Mouse (Mus musculus) intestine, postnatal 0 days (tissue): ENCODE measurements around the gene Galnt16. TPM values are rescaled to one million over a fixed set of nuclear protein-coding genes. Genes with fewer than 3 reads are reported as not detected.

Source experiments
- ATAC-seq: fragments of 200-750 bp; cut with Nextera tagmentation; 2 replicates; pipeline ENCODE4 v1.8.0; 2017; ENCODE audit warnings: mild to moderate bottlenecking, moderate TSS enrichment, moderate library complexity
- H3K27ac ChIP-seq: fragments of 300-500 bp; sonication (generic); 2 replicates; pipeline ENCODE4 v1.5.1; 2014; ENCODE audit warnings: mild to moderate bottlenecking, low read depth, low read length, moderate library complexity
- H3K27me3 ChIP-seq: fragments of 300-500 bp; sonication (generic); replicated peaks from 2 replicates; pipeline ENCODE4 v1.6.1; 2014; ENCODE audit warnings: low read length, mixed read lengths; ENCODE audit not compliant: control insufficient read depth, insufficient read depth
- H3K36me3 ChIP-seq: fragments of 300-500 bp; sonication (generic); 2 replicates; pipeline ENCODE4 v1.6.1; 2014; ENCODE audit warnings: mild to moderate bottlenecking, moderate library complexity; ENCODE audit not compliant: control insufficient read depth, insufficient read depth
- H3K4me1 ChIP-seq: fragments of 300-500 bp; sonication (generic); replicated peaks from 2 replicates; pipeline ENCODE4 v1.6.1; 2014; ENCODE audit warnings: antibody characterized with exemption, low read length, mixed read lengths; ENCODE audit not compliant: control insufficient read depth, insufficient read depth
- H3K4me2 ChIP-seq: fragments of 300-500 bp; sonication (generic); replicated peaks from 2 replicates; pipeline ENCODE4 v1.6.1; 2014; ENCODE audit warnings: low read depth, mild to moderate bottlenecking, moderate library complexity
- H3K4me3 ChIP-seq: fragments of 300-500 bp; sonication (generic); 2 replicates; pipeline ENCODE4 v1.5.1; 2014; ENCODE audit warnings: low read depth, low read length
- H3K9ac ChIP-seq: fragments of 300-500 bp; sonication (generic); 2 replicates; pipeline ENCODE4 v1.6.1; 2014; ENCODE audit warnings: mild to moderate bottlenecking, low read depth, low read length
- H3K9me3 ChIP-seq: fragments of 300-500 bp; sonication (generic); 2 replicates; pipeline ENCODE4 v1.6.1; 2016; ENCODE audit warnings: mixed run types; ENCODE audit not compliant: control insufficient read depth
- CTCF ChIP-seq: sonication (generic); IDR thresholded peaks from 2 replicates; pipeline ENCODE4 v1.5.1; 2016; ENCODE audit warnings: low read depth, mild to moderate bottlenecking, control low read depth, antibody characterized with exemption, moderate library complexity
- WGBS: fragments of 180-500 bp; shearing (Covaris S2); extraction: QIAGEN DNeasy Blood & Tissue Kit; methylation state at CpG from one replicate; pipeline ENCODE4 v1.1.7; 2014; 5-methylcytosine and 5-hydroxymethylcytosine counted together
- polyA plus RNA-seq: library from polyadenylated mRNA; unstranded; fragments of >200 nt; fragmentation: Nextera tagmentation; extraction: Ambion mirVana; gene quantifications from 2 replicates; pipeline ENCODE4 v1.2.1, GENCODE M21; 2015

The Galnt16 gene
- polyA plus RNA-seq, 1 experiment from 2014 or later, result 3.7 TPM

DNA sequence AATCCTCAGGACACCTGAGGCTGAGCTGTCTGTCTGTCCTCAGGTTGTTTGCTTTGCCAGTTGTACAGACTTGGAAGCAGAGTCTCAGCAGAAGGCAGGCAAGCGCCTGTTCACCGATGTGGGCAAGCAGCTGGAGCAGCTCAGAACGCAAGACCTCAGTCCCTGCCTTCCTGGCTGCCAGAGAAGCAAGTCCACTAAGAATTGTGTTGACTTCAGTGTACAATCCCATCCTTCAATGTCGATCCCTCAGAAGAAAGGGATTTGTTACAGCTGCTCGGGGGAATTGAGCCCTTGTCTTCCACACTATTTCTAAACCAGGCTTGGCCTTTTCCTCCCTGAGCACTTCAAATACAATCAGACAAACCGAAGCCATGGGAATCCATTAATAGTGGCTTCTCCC lies 20.2 kb downstream of the Galnt16 start:
- Histone ChIP-seq H3K9me3 (no peaks in the 10 kb centered on the region), H3K27me3 (no peaks in the 10 kb centered on the region), H3K36me3 (no peaks in the 10 kb centered on the region), H3K9ac (no peak overlapping the region), H3K4me2 (no peak overlapping the region), H3K27ac (no peak overlapping the region), H3K4me1 (no peaks in the 10 kb centered on the region), H3K4me3 (no peak overlapping the region)
- ATAC-seq, result no peak
- no peak for TF ChIP-seq CTCF
- WGBS, result 49% methylated on average over 6 of the region's 6 CpGs

DNA sequence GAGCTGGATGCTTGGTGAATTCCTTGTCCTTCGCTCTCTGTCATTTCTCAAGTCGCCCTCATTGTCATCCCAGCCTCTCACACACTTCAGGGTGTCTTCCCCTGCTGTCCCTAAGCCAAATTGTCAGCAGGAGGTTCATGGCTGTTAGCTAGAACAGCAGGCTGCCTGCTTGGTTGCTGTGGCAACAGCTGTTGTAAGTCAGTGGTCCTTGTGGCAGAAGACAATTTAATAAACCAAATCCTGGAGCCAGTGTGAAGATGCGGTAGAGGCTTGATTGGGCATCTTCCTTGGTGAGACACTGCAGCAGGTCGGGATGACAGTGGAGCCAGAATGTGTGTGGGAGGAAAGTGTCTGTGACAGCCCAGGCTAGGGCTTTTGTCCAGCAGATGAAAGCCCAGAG lies 27.2 kb downstream of the Galnt16 start:
- no peaks in the 10 kb centered on the region for H3K9me3 ChIP-seq
- no peak overlapping the region for H3K9ac ChIP-seq
- no peak for ATAC-seq
- WGBS, result 33% methylated on average over 4 of the region's 4 CpGs
- H3K4me2 ChIP-seq, result no peak overlapping the region
- no peaks in the 10 kb centered on the region for H3K4me1 ChIP-seq
- no peak overlapping the region for H3K4me3 ChIP-seq
- no peaks in the 10 kb centered on the region for H3K27me3 ChIP-seq
- no peaks in the 10 kb centered on the region for H3K36me3 ChIP-seq
- no peak for TF ChIP-seq CTCF
- H3K27ac ChIP-seq, result no peak overlapping the region

DNA sequence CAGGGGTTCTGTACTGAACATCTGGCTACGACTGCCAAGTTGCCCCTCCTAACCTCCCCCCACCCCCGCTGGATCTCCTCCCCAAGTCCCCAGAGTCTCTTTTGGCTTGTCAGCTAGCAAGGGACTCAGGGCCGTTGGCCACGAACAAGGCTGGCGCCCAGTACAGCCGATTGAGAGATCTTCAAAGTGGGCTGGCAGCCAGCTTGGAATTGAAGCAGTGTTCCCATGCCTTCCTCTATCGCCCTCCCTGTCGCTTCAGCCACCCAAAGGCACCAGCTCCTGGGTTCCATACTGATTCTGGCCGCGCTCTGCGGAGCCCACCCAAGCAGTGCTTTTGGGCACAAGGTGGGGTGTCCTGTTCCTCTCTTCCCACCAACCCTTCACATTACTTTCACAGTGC lies 31.6 kb downstream of the Galnt16 start:
- ATAC-seq, result no peak
- no peak overlapping the region for H3K9ac ChIP-seq
- no peaks in the 10 kb centered on the region for H3K27me3 ChIP-seq
- TF ChIP-seq CTCF, result no peak
- no peak overlapping the region for H3K27ac ChIP-seq
- H3K36me3 ChIP-seq, result no peaks in the 10 kb centered on the region
- no peaks in the 10 kb centered on the region for H3K4me1 ChIP-seq
- no peak overlapping the region for H3K4me3 ChIP-seq
- H3K4me2 ChIP-seq, result no peak overlapping the region
- no peaks in the 10 kb centered on the region for H3K9me3 ChIP-seq
- 76% methylated on average over 11 of the region's 11 CpGs for WGBS

DNA sequence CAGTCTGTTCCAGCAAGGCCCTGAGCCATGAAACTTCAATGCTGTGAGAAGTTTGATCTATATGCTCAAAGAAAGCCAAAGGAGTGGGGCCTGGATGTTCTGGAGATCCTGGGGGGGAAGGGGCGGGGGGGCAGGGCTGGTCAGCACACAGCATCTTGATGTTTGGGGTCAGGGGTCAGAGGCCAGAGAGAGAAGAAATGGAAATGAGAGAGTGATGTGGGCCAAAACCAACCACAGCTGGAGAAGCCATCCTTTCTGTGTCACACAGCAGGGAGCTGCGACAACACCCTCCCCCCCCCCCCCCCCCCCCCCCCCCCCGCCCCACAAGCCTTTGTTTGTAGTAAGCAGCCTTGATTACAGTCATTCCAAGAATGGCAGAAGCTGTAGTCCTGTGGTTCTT lies 35.1 kb downstream of the Galnt16 start:
- Histone ChIP-seq H3K4me2 (no peak overlapping the region), H3K9ac (no peak overlapping the region), H3K36me3 (no peaks in the 10 kb centered on the region), H3K4me1 (no peaks in the 10 kb centered on the region), H3K4me3 (no peak overlapping the region), H3K27me3 (no peaks in the 10 kb centered on the region), H3K27ac (no peak overlapping the region), H3K9me3 (no peaks in the 10 kb centered on the region)
- ATAC-seq, result no peak
- no peak for TF ChIP-seq CTCF
- 29% methylated on average over 2 of the region's 3 CpGs for WGBS

DNA sequence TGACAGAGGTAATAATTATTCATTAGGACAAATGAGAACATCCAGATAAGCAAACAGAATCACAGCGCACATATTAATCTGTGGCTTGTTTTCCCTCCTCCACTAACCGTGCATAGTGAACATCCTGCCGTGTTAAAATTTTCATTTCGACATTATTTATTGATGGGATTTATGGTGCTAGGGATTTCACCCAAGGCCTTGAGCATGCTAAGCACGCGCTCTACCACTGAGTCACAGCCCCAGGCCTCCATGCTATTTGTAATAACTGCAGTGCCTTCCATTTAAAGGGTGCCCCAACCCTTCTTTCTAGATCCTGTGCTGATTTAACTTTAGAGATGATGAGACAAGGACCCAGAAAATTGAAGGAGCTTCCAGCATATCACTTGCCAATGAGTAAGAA lies 36.2 kb downstream of the Galnt16 start:
- no peak for TF ChIP-seq CTCF
- Histone ChIP-seq H3K4me1 (no peaks in the 10 kb centered on the region), H3K36me3 (no peaks in the 10 kb centered on the region), H3K27me3 (no peaks in the 10 kb centered on the region), H3K4me2 (no peak overlapping the region), H3K9ac (no peak overlapping the region), H3K27ac (no peak overlapping the region), H3K9me3 (no peaks in the 10 kb centered on the region), H3K4me3 (no peak overlapping the region)
- ATAC-seq, result no peak
- 80% methylated on average over 6 of the region's 6 CpGs for WGBS

DNA sequence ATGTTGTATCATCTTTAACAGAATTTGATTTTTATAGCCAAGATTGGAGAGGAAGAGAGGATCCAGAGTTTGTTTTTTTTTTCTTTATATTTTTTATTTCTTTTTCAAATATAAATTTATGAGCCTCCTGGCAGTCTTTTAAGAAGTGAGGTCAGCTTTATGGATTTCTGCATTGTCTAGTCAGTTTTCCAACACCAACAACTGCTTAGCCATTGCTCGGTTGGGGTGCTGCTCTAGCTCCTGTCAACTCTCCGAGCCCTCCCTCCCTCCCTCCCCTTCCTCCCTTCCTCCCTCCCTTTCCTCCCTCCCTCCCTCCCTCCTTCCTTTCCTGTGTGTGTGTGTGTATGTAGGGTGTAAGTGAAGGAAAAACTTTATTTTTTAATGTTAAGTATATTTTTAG lies 43.8 kb downstream of the Galnt16 start:
- H3K9me3 ChIP-seq, result no peaks in the 10 kb centered on the region
- no peaks in the 10 kb centered on the region for H3K36me3 ChIP-seq
- no peak overlapping the region for H3K4me2 ChIP-seq
- 8% methylated on average over 2 of the region's 2 CpGs for WGBS
- H3K27me3 ChIP-seq, result no peaks in the 10 kb centered on the region
- H3K4me3 ChIP-seq, result no peak overlapping the region
- no peaks in the 10 kb centered on the region for H3K4me1 ChIP-seq
- no peak for ATAC-seq
- TF ChIP-seq CTCF, result no peak
- no peak overlapping the region for H3K9ac ChIP-seq
- H3K27ac ChIP-seq, result no peak overlapping the region

DNA sequence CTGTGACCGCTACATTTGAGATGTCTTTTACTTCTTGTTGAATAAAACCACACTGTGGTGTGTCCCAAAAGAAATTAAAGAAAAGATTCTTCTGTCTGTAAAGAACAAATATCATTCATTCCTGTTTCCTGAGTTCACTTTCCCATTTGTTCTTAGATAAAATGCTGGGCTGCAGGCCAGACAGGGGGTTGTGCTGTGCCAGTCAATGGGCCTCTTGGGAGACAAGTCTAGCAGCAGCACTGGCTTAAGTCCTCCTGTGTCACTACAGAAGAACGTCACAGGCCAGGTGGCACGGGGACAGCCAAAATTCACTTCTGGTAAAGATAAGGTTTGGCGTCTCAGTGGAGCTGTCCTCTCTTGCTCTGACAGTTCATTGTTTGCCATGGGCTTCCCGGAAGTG lies 44.7 kb downstream of the Galnt16 start:
- H3K9ac ChIP-seq, result no peak overlapping the region
- no peak overlapping the region for H3K27ac ChIP-seq
- H3K36me3 ChIP-seq, result no peaks in the 10 kb centered on the region
- H3K9me3 ChIP-seq, result no peaks in the 10 kb centered on the region
- H3K27me3 ChIP-seq, result no peaks in the 10 kb centered on the region
- no peak for TF ChIP-seq CTCF
- no peak overlapping the region for H3K4me3 ChIP-seq
- no peaks in the 10 kb centered on the region for H3K4me1 ChIP-seq
- 41% methylated on average over 5 of the region's 5 CpGs for WGBS
- ATAC-seq, result no peak
- no peak overlapping the region for H3K4me2 ChIP-seq
